Mouse (Mus musculus) intestine, postnatal 0 days (tissue): ENCODE data around the gene Ranbp10. TPM values are rescaled to one million over a fixed set of nuclear protein-coding genes. Genes with fewer than 3 reads are reported as not detected.

Experiments
- ATAC-seq: fragments of 200-750 bp; cut with Nextera tagmentation; 2 replicates; pipeline ENCODE4 v1.8.0; 2017; ENCODE audit warnings: mild to moderate bottlenecking, moderate TSS enrichment, moderate library complexity
- H3K27ac ChIP-seq: fragments of 300-500 bp; sonication (generic); 2 replicates; pipeline ENCODE4 v1.5.1; 2014; ENCODE audit warnings: mild to moderate bottlenecking, low read depth, low read length, moderate library complexity
- H3K27me3 ChIP-seq: fragments of 300-500 bp; sonication (generic); replicated peaks from 2 replicates; pipeline ENCODE4 v1.6.1; 2014; ENCODE audit warnings: low read length, mixed read lengths; ENCODE audit not compliant: control insufficient read depth, insufficient read depth
- H3K36me3 ChIP-seq: fragments of 300-500 bp; sonication (generic); 2 replicates; pipeline ENCODE4 v1.6.1; 2014; ENCODE audit warnings: mild to moderate bottlenecking, moderate library complexity; ENCODE audit not compliant: control insufficient read depth, insufficient read depth
- H3K4me1 ChIP-seq: fragments of 300-500 bp; sonication (generic); replicated peaks from 2 replicates; pipeline ENCODE4 v1.6.1; 2014; ENCODE audit warnings: antibody characterized with exemption, low read length, mixed read lengths; ENCODE audit not compliant: control insufficient read depth, insufficient read depth
- H3K4me2 ChIP-seq: fragments of 300-500 bp; sonication (generic); replicated peaks from 2 replicates; pipeline ENCODE4 v1.6.1; 2014; ENCODE audit warnings: low read depth, mild to moderate bottlenecking, moderate library complexity
- H3K4me3 ChIP-seq: fragments of 300-500 bp; sonication (generic); 2 replicates; pipeline ENCODE4 v1.5.1; 2014; ENCODE audit warnings: low read depth, low read length
- H3K9ac ChIP-seq: fragments of 300-500 bp; sonication (generic); 2 replicates; pipeline ENCODE4 v1.6.1; 2014; ENCODE audit warnings: mild to moderate bottlenecking, low read depth, low read length
- H3K9me3 ChIP-seq: fragments of 300-500 bp; sonication (generic); 2 replicates; pipeline ENCODE4 v1.6.1; 2016; ENCODE audit warnings: mixed run types; ENCODE audit not compliant: control insufficient read depth
- CTCF ChIP-seq: sonication (generic); IDR thresholded peaks from 2 replicates; pipeline ENCODE4 v1.5.1; 2016; ENCODE audit warnings: low read depth, mild to moderate bottlenecking, control low read depth, antibody characterized with exemption, moderate library complexity
- WGBS: fragments of 180-500 bp; shearing (Covaris S2); extraction: QIAGEN DNeasy Blood & Tissue Kit; methylation state at CpG from one replicate; pipeline ENCODE4 v1.1.7; 2014; 5-methylcytosine and 5-hydroxymethylcytosine counted together
- polyA plus RNA-seq: library from polyadenylated mRNA; unstranded; fragments of >200 nt; fragmentation: Nextera tagmentation; extraction: Ambion mirVana; gene quantifications from 2 replicates; pipeline ENCODE4 v1.2.1, GENCODE M21; 2015

The Ranbp10 gene
- polyA plus RNA-seq, 1 experiment from 2014 or later: 4.1 TPM

DNA sequence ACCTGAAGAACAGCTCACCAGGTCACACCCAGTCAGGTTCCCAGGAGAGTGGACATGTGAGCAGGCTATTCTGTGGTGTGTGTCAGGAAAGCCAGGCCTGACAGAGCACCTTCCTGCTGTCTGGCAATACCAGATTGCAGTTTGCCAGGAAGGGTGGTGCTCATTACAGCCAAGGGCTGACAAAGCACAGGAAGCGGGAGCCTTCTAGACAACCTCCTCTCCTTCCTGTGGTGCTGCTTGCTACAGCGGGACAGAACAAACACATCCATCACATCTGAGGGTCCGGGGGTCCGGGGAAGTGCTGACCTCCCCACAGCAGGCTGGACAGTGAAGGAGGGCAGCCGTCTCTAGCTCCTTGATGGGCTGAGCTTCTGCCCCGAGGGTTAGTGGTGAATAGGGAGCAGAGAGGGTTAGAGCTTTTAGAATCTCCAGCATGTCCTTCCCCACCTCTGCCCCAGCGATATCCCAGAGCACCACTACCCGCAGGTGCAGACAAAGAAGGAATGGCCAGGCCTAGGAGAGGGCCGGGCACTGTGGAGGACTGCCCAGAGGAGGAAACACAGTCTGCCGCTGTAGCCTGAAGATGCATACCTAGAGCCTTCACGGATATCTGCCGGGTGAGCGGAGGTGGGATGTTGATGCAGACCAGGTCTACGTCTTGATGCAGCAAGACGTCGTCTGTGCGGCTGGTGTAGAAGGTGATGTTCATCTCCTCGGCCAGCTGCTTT, 99.6 kb downstream of the Ranbp10 start:
- Histone ChIP-seq H3K4me1 (no peaks in the 10 kb centered on the region), H3K27ac (no peak overlapping the region; the same call in 1 of the 2 replicates), H3K36me3 (no peaks in the 10 kb centered on the region), H3K9me3 (no peaks in the 10 kb centered on the region), H3K9ac (no peak overlapping the region), H3K27me3 (no peaks in the 10 kb centered on the region), H3K4me3 (no peak overlapping the region), H3K4me2 (no peak overlapping the region)
- WGBS: 81% methylated on average over 18 of the region's 18 CpGs
- no peak for ATAC-seq
- no peak for TF ChIP-seq CTCF

DNA sequence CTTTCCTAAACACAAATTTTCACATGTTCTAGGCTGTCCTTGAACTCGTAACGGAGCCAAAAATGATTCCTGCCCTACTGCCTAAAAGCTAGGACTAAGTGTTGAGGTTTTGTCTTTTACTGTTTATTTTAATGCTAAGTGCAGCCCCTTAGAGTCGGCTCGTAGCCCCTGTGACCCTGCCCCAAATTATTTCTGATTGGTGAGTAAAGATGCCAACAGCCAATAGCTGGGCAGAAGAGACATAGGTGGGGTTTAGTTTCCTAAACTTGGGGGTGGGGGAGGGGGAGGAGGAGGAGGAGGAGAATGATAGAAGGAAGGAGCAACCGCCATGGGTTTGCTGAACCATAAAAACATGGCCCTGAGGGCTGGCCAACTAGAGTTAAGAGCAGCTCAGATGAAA, 101.4 kb downstream of the Ranbp10 start:
- H3K4me3 ChIP-seq: no peak overlapping the region
- no peak for ATAC-seq
- no peaks in the 10 kb centered on the region for H3K36me3 ChIP-seq
- no peaks in the 10 kb centered on the region for H3K27me3 ChIP-seq
- no peak for TF ChIP-seq CTCF
- H3K9me3 ChIP-seq: no peaks in the 10 kb centered on the region
- no peak overlapping the region for H3K9ac ChIP-seq
- no peak overlapping the region for H3K4me2 ChIP-seq
- 70% methylated on average over 5 of the region's 5 CpGs for WGBS
- no peak overlapping the region for H3K27ac ChIP-seq
- no peaks in the 10 kb centered on the region for H3K4me1 ChIP-seq

DNA sequence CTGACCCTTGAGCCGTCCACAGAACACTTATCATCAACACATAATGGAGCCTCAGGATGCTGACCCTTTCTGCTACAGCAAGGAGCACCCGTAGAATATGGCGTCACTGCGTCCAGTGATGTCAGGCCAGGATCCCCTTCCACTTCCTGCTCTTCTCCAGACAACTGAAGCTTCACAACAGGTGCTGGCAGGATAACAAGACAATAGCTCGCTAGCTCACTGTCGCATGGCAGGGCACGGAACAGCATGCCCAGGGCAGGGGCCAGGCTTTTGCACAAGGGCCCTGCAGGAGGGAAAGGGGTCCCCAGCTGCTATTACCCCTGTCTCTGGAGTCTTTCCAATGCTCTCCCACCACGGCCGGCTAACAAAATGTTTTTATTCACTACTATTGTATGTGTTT, 104.3 kb downstream of the Ranbp10 start:
- Histone ChIP-seq H3K27me3 (0 out of 2 replicates have a peak, but pooled peaks cover 3% of the 10 kb centered on the region), H3K4me2 (no peak overlapping the region), H3K36me3 (no peaks in the 10 kb centered on the region), H3K9ac (no peak overlapping the region), H3K4me1 (no peaks in the 10 kb centered on the region), H3K9me3 (no peaks in the 10 kb centered on the region), H3K4me3 (no peak overlapping the region), H3K27ac (no peak overlapping the region)
- no peak for ATAC-seq
- TF ChIP-seq CTCF: no peak
- 91% methylated on average over 9 of the region's 9 CpGs for WGBS

DNA sequence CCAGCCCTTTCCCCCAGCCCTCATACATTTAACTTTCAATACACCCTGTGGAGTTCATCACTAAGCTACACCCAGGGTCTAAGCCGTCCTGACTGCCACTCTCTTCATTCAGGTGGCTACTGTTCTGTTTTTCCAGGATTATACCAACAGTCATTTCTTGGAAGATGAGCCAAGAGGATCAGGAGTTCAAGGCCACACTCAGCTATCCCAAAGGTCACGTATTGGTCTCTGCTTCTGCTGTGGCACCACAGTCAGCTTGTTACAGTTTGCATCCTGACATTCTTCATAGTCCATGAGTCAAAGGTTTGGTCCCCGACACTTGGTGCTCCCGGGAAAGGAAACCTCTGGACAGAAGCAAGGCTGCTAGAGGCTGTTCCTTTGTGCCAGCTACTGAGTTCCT, 107.5 kb downstream of the Ranbp10 start:
- Histone ChIP-seq H3K4me2 (no peak overlapping the region), H3K9me3 (no peaks in the 10 kb centered on the region), H3K4me3 (no peak overlapping the region), H3K9ac (no peak overlapping the region), H3K27me3 (0 out of 2 replicates have a peak, but pooled peaks cover 3% of the 10 kb centered on the region), H3K36me3 (no peaks in the 10 kb centered on the region; the same call in 1 of the 2 replicates), H3K4me1 (no peaks in the 10 kb centered on the region), H3K27ac (no peak overlapping the region)
- ATAC-seq: no peak
- no peak for TF ChIP-seq CTCF
- 83% methylated on average over 4 of the region's 4 CpGs for WGBS

Other genes with a start within 250 kb of the Ranbp10 start
- 10.2 and 10.3 TPM in 2 replicates for gene Ripor1, start 222.1 kb downstream of the Ranbp10 start, polyA plus RNA-seq
- gene Ctcf, start 190.8 kb downstream of the Ranbp10 start, polyA plus RNA-seq: 42.2 and 44.7 TPM in 2 replicates
- gene Agrp, start 190.0 kb downstream of the Ranbp10 start, polyA plus RNA-seq: 0.43 and 1.1 TPM in 2 replicates
- gene Carmil2, start 141.1 kb downstream of the Ranbp10 start, polyA plus RNA-seq: 0.73 and 0.77 TPM in 2 replicates
- 35.4 and 35.5 TPM in 2 replicates for gene Acd, start 126.2 kb downstream of the Ranbp10 start, polyA plus RNA-seq
- 8.8 and 9.7 TPM in 2 replicates for gene Pard6a, start 126.2 kb downstream of the Ranbp10 start, polyA plus RNA-seq
- gene 4933405L10Rik, start 119.7 kb downstream of the Ranbp10 start, polyA plus RNA-seq: not detected in 2 replicates
- gene Enkd1, start 119.1 kb downstream of the Ranbp10 start, polyA plus RNA-seq: 3.8 and 3.9 TPM in 2 replicates
- 4.0 and 4.4 TPM in 2 replicates for gene Gfod2, start 68.7 kb downstream of the Ranbp10 start, polyA plus RNA-seq
- gene Tsnaxip1, start 381 bp upstream of the Ranbp10 start, polyA plus RNA-seq: not detected in 2 replicates
- 8.5 and 9.3 TPM in 2 replicates for gene Cenpt, start 25.9 kb upstream of the Ranbp10 start, polyA plus RNA-seq
- gene Thap11, start 27.8 kb upstream of the Ranbp10 start, polyA plus RNA-seq: 28.3 and 29.2 TPM in 2 replicates
- 87.7 and 97.3 TPM in 2 replicates for gene Nutf2, start 33.2 kb upstream of the Ranbp10 start, polyA plus RNA-seq
- 9.8 and 11.5 TPM in 2 replicates for gene Edc4, start 53.5 kb upstream of the Ranbp10 start, polyA plus RNA-seq
- gene Nrn1l, start 66.2 kb upstream of the Ranbp10 start, polyA plus RNA-seq: 0.35 TPM in 1 of 2 replicates, not detected in the other
- gene Pskh1, start 73.1 kb upstream of the Ranbp10 start, polyA plus RNA-seq: 11.0 and 12.5 TPM in 2 replicates
- 0.63 and 1.4 TPM in 2 replicates for gene Ctrl, start 106.5 kb upstream of the Ranbp10 start, polyA plus RNA-seq
- 186 and 204 TPM in 2 replicates for gene Psmb10, start 111.1 kb upstream of the Ranbp10 start, polyA plus RNA-seq
- 0.20 and 0.37 TPM in 2 replicates for gene Lcat, start 116.0 kb upstream of the Ranbp10 start, polyA plus RNA-seq
- gene Slc12a4, start 138.7 kb upstream of the Ranbp10 start, polyA plus RNA-seq: 6.8 and 8.0 TPM in 2 replicates
- gene Dpep3, start 152.1 kb upstream of the Ranbp10 start, polyA plus RNA-seq: not detected in 2 replicates
- gene Dus2, start 164.0 kb upstream of the Ranbp10 start, polyA plus RNA-seq: 7.6 and 8.3 TPM in 2 replicates
- gene Dpep2nb, start 178.6 kb upstream of the Ranbp10 start, polyA plus RNA-seq: not detected in 2 replicates
- gene Ddx28, start 184.5 kb upstream of the Ranbp10 start, polyA plus RNA-seq: 7.5 and 8.5 TPM in 2 replicates
- 3.1 and 4.1 TPM in 2 replicates for gene Nfatc3, start 231.5 kb upstream of the Ranbp10 start, polyA plus RNA-seq